Mouse (Mus musculus) adrenal gland, adult 8-10 months (tissue): ENCODE data around the gene A430033K04Rik. TPM values are rescaled to one million over a fixed set of nuclear protein-coding genes. Genes with fewer than 3 reads are reported as not detected.

Experiments used
- DNase-seq: peaks from one replicate; pipeline ENCODE4 v3.0.0; 2022
- microRNA-seq, 2 experiments: library from miRNA; unstranded; fragments of <30 nt; microRNA quantifications; one replicate each; pipeline ENCODE4 v1.2.0; 2022
- total RNA-seq, 4 experiments: library from RNA; stranded (reverse); gene quantifications; 2 replicates each; pipeline ENCODE4 v1.2.4; 2022

A430033K04Rik gene
- total RNA-seq, 4 experiments from 2014 or later = 5.4 to 11.9 (median 9.6) TPM

DNA sequence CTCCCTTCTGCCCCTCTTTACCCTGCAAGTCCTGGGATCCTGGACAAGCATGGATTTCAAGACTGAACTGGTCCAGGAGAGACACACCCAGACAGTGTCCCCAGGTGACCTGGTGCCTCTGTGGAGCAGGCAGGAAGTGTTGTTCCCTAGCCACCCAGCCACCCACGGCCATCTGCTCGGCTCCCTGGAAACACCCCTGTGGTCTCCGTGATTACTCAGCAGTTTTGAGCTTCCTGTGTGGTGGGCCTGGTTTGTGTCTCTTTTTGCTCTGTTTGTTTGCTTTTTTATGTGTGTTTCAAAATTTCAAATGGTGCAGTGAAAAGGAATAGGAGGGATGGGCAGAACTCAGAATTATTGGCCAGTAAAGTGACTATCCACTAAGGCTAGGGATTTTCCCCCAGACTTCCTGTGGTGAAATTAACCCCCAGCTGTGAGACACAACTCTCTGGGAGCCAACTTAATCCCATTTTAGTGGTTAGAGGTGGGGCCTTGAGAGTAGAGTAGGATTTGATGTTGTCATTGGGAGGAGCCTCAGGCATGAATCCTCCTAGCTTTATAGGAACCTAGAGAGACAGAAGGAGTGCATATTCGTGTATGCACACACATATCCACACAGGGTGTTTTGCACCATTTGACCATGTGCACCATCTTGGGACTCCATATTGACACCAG is 72.0 kb downstream of the A430033K04Rik start:
- DNase-seq = no peak

DNA sequence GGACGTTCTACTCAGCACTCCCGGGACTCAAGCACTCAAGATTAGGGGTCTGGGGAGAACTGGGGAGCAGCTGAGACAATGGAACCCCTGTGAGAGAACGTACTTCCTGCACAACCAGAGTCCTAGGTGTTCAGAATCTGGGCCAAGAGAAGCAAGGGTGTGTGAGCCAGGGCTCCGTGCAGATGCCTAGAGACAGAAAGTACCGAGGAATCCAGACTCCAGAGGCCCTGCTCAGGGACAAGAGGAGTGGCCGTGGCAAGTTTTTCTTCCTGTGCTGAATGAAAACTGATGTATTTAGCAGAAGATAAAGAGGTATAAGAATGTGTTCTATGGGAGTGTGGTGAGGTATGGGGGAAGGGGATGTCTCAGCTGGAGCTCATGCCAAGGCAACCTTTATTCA is 74.8 kb downstream of the A430033K04Rik start:
- no peak for DNase-seq

Small RNAs within 50 kb of the gene (microRNA-seq; reads per million reads assigned to microRNA genes)
- gene Gm24082 = 0 reads per million in 2 experiments

Other genes starting within 250 kb of the A430033K04Rik start
- gene Zfp157, start 181.4 kb upstream of the A430033K04Rik start, total RNA-seq = 10 to 100 TPM in 2 of 4 experiments, 1 to 10 TPM in 2; 8.0 to 16.0 (median 12.2) TPM
- not detected for gene 1700123K08Rik, start 58.1 kb upstream of the A430033K04Rik start, total RNA-seq
- gene Zfp68, start 3.1 kb upstream of the A430033K04Rik start, total RNA-seq = 10 to 100 TPM; 17.7 to 29.5 (median 25.2) TPM
- gene Fam20c, start 131.7 kb downstream of the A430033K04Rik start, total RNA-seq = 10 to 100 TPM; 12.4 to 43.6 (median 20.6) TPM
- not detected for gene Gm5294, start 197.2 kb downstream of the A430033K04Rik start, total RNA-seq